Mouse (Mus musculus): ENCODE data around the gene Siae.

DNA sequence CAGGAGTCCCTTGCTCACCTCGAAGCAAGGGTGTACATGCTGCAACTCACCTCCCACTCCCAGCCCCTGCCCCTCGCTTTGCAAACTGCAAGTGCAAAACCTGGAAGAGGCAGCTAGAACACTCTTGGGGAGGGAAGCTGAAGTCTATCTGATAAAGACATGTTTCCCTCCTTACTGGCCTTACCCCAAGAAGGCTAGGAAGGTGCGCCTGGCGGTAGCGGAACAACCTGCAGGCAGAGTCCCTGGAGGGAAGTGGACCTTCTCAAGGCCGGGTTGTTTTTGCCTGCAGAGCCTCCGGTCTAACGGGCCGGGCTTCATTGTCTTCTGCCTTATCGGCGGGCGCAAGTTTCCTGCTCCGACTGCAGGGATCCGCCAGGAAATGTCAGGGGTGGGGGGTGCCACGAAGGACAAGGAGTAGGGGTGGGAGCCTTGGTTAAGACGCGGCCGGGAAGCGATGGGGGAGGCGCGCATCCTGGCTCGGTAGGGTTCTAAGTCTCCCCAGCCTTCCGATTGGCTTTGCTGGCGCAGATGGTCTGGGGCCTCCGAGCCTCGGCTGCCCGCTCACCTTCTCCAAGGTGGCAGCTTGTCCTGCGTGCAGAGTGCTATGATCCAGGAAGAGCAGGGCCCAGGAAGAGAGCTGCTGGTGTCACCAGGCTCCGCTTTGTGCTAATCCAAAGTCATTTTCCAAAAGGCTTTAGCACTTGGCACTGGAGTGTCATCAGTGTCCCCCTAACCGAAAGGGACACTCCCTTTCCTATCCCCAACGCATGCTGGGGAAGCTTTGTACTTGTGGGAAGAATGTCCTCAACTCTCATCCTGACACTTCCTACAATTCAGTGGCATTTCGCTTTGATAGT, 25.2 kb upstream of the Siae start:
- no peak for TF ChIP-seq GATA1 (IDR thresholded peaks at IDR 0.05; ENCODE audit: low read length)
- TF ChIP-seq TAL1 (IDR thresholded peaks at IDR 0.05; ENCODE audit: low read length), result no peak

Measured in erythroblast, embryonic 14.5 days (primary cell).